Mouse (Mus musculus) urinary bladder, adult 18-20 months (tissue): ENCODE results near the gene Eva1c.

Source experiments
- DNase-seq, 2 experiments: peaks; one replicate each; pipeline ENCODE4 v3.0.0; 2022; ENCODE audit warnings: low spot score in 2 of 2, mixed read lengths in 2 of 2

Gene Eva1c

GRCm38 (mm10) chr16:90917156-90917555, 90.6 kb downstream of the Eva1c start:
- DNase-seq, result no peak

GRCm38 (mm10) chr16:90921471-90922159, 95.1 kb downstream of the Eva1c start:
- no peak for DNase-seq

GRCm38 (mm10) chr16:90924606-90925370, 98.3 kb downstream of the Eva1c start:
- no peak for DNase-seq

GRCm38 (mm10) chr16:90925461-90925860, 98.9 kb downstream of the Eva1c start:
- DNase-seq, result peak; percentile 20 to 44

- no peak for DNase-seq
Observed at GRCm38 (mm10) chr16:90927446-90927845, 100.9 kb downstream of the Eva1c start.

GRCm38 (mm10) chr16:90933534-90934176, 107.1 kb downstream of the Eva1c start:
- no peak for DNase-seq

GRCm38 (mm10) chr16:90934193-90934686, 107.7 kb downstream of the Eva1c start:
- DNase-seq, result peak in 1 of 2 experiments; percentile 53

GRCm38 (mm10) chr16:90934687-90935328, 108.3 kb downstream of the Eva1c start, which contains the start of gene Cfap298:
Gene Cfap298 (minus strand): TSS chr16:90935114.
- peak; percentile 89 to 93 for DNase-seq

GRCm38 (mm10) chr16:90941246-90941645, 114.7 kb downstream of the Eva1c start:
- no peak for DNase-seq

GRCm38 (mm10) chr16:90946977-90947376, 120.5 kb downstream of the Eva1c start:
- no peak for DNase-seq

- no peak for DNase-seq
Observed at GRCm38 (mm10) chr16:90950354-90950963, 123.9 kb downstream of the Eva1c start.

GRCm38 (mm10) chr16:90953147-90953546, 126.6 kb downstream of the Eva1c start:
- DNase-seq, result no peak

- DNase-seq, result no peak
Observed at GRCm38 (mm10) chr16:90953770-90954169, 127.3 kb downstream of the Eva1c start.
